Mouse (Mus musculus) layer of hippocampus, postnatal 10 days (tissue): Measurements from ENCODE around the gene Greb1. TPM values are rescaled to one million over a fixed set of nuclear protein-coding genes. Genes with fewer than 3 reads are reported as not detected.

Source experiments
- DNase-seq, 2 experiments: peaks; one replicate each; pipeline ENCODE4 v3.0.0; 2021; ENCODE audit warnings: low spot score in 2 of 2
- microRNA-seq, 2 experiments: library from miRNA; unstranded; fragments of <30 nt; microRNA quantifications; one replicate each; pipeline ENCODE4 v1.2.0; 2021
- total RNA-seq, 2 experiments: library from RNA; stranded (reverse); gene quantifications; 2 replicates each; pipeline ENCODE4 v1.2.3; 2021

Greb1 gene
- total RNA-seq, 2 experiments from 2014 or later: 0.57 to 0.76 TPM

GRCm38 (mm10) chr12:16640075-16640474, 160.6 kb downstream of the Greb1 start:
- no peak for DNase-seq

GRCm38 (mm10) chr12:16639078-16639771, 161.5 kb downstream of the Greb1 start:
- peak in 1 of 2 experiments; percentile 28 for DNase-seq

GRCm38 (mm10) chr12:16635816-16636215, 164.9 kb downstream of the Greb1 start:
- DNase-seq: no peak

- DNase-seq: peak; percentile 78 to 82
These were observed 166.4 kb downstream of the Greb1 start for GRCm38 (mm10) chr12:16634075-16634813.

- no peak for DNase-seq
These were observed 167.5 kb downstream of the Greb1 start for GRCm38 (mm10) chr12:16633235-16633634.

- DNase-seq: no peak
These were observed 169.3 kb downstream of the Greb1 start for GRCm38 (mm10) chr12:16631423-16631822.

GRCm38 (mm10) chr12:16630866-16631185, 169.9 kb downstream of the Greb1 start:
- DNase-seq: no peak

GRCm38 (mm10) chr12:16630152-16630865, 170.4 kb downstream of the Greb1 start:
- no peak for DNase-seq

Small RNA genes lying within 50 kb of the gene (microRNA-seq; reads per million reads assigned to microRNA genes)
- gene Gm44305: 0 reads per million in 2 experiments

Other genes with a start within 250 kb of the Greb1 start
- gene Lpin1, start 189.9 kb downstream of the Greb1 start, total RNA-seq: 10 to 100 TPM; 17.7 to 20.9 TPM
- gene Ntsr2, start 147.5 kb downstream of the Greb1 start, total RNA-seq: 100 to 1,000 TPM; 112 to 123 TPM
- 10 to 100 TPM; 23.2 to 24.5 TPM for gene E2f6, start 10.1 kb upstream of the Greb1 start, total RNA-seq
- 10 to 100 TPM; 79.1 to 79.4 TPM for gene Rock2, start 94.0 kb upstream of the Greb1 start, total RNA-seq
- gene Pqlc3, start 199.5 kb upstream of the Greb1 start, total RNA-seq: 1 to 10 TPM in 1 of 2 experiments, under 1 TPM in 1; 0.85 to 1.5 TPM
- gene 2410004P03Rik, start 210.8 kb upstream of the Greb1 start, total RNA-seq: 1 to 10 TPM; 2.6 to 3.5 TPM